Mouse (Mus musculus): ENCODE measurements at regions not wholly inside any gene's neighbourhood (a gene's known extent, or its start where the extent isn't known, plus 50 kb on each side); places are given as distances from the start of the nearest gene placed in this dataset.
A peak's percentile ranks its signal among the peaks of the same experiment; 100 is the strongest.

GRCm38 (mm10) chr10:17511779-17512335 lies 211.2 kb upstream of the Cited2 start:
- DNase-seq (ENCODE audit: low read depth, low spot score) = no peak

GRCm38 (mm10) chr10:17512487-17512886 lies 210.5 kb upstream of the Cited2 start:
- no peak for DNase-seq (ENCODE audit: low read depth, low spot score)

GRCm38 (mm10) chr10:17513756-17514155 lies 209.3 kb upstream of the Cited2 start:
- no peak for DNase-seq (ENCODE audit: low read depth, low spot score)

GRCm38 (mm10) chr10:17516068-17516467 lies 206.9 kb upstream of the Cited2 start:
- DNase-seq (ENCODE audit: low read depth, low spot score) = no peak

- no peak for DNase-seq (ENCODE audit: low read depth, low spot score)
These were observed 204.4 kb upstream of the Cited2 start for GRCm38 (mm10) chr10:17518423-17519175.

- DNase-seq (ENCODE audit: low read depth, low spot score) = no peak
These were observed 200.9 kb upstream of the Cited2 start for GRCm38 (mm10) chr10:17522026-17522541.

GRCm38 (mm10) chr10:17523558-17524328 lies 199.3 kb upstream of the Cited2 start:
- no peak for DNase-seq (ENCODE audit: low read depth, low spot score)

GRCm38 (mm10) chr10:17527151-17527737 lies 195.8 kb upstream of the Cited2 start:
- no peak for DNase-seq (ENCODE audit: low read depth, low spot score)

GRCm38 (mm10) chr10:17528116-17528515 lies 194.9 kb upstream of the Cited2 start:
- DNase-seq (ENCODE audit: low read depth, low spot score) = no peak

- DNase-seq (ENCODE audit: low read depth, low spot score) = no peak
These were observed 194.2 kb upstream of the Cited2 start for GRCm38 (mm10) chr10:17528846-17529245.

- no peak for DNase-seq (ENCODE audit: low read depth, low spot score)
These were observed 193.0 kb upstream of the Cited2 start for GRCm38 (mm10) chr10:17529851-17530509.

- DNase-seq (ENCODE audit: low read depth, low spot score) = no peak
These were observed 192.0 kb upstream of the Cited2 start for GRCm38 (mm10) chr10:17531021-17531420.

GRCm38 (mm10) chr10:17538944-17539533 lies 184.0 kb upstream of the Cited2 start:
- peak; percentile 50 for DNase-seq (ENCODE audit: low read depth, low spot score)

GRCm38 (mm10) chr10:17540404-17541375 lies 182.3 kb upstream of the Cited2 start:
- DNase-seq (ENCODE audit: low read depth, low spot score) = no peak

GRCm38 (mm10) chr10:17542104-17542846 lies 180.7 kb upstream of the Cited2 start:
- no peak for DNase-seq (ENCODE audit: low read depth, low spot score)

GRCm38 (mm10) chr10:17542847-17543421 lies 180.1 kb upstream of the Cited2 start:
- DNase-seq (ENCODE audit: low read depth, low spot score) = no peak

GRCm38 (mm10) chr10:17545291-17545690 lies 177.7 kb upstream of the Cited2 start:
- DNase-seq (ENCODE audit: low read depth, low spot score) = no peak

- DNase-seq (ENCODE audit: low read depth, low spot score) = no peak
These were observed 175.0 kb upstream of the Cited2 start for GRCm38 (mm10) chr10:17547986-17548385.

All from CD4-positive helper T cell, adult 2 months (primary cell).